Mouse (Mus musculus): ENCODE measurements at regions not wholly inside any gene's neighbourhood (a gene's known extent, or its start where the extent isn't known, plus 50 kb on each side); places are given as distances from the start of the nearest gene placed in this dataset.

- TF ChIP-seq CTCF (IDR thresholded peaks at IDR 0.05; ENCODE audit: low read depth): no peak
- TF ChIP-seq EP300 (IDR thresholded peaks at IDR 0.05; ENCODE audit: low read depth): no peak
Measured at GRCm38 (mm10) chr2:78975393-78975774, 107.5 kb downstream of the Ube2e3 start.

All from liver, postnatal 0 days (tissue).